Mouse (Mus musculus) heart, embryonic 11.5 days (tissue): ENCODE results near the gene Sh2d1b2. TPM values are rescaled to one million over a fixed set of nuclear protein-coding genes. Genes with fewer than 3 reads are reported as not detected.
"Not testable (repeated sequence)": the region's sequence is repeated elsewhere in the genome, so short reads cannot be mapped to it uniquely, and the experiment has no call there.

Experiments
- ATAC-seq: fragments of 200-750 bp; cut with Nextera tagmentation; replicated peaks from 2 replicates; pipeline ENCODE4 v1.8.0; 2017; ENCODE audit warnings: moderate library complexity; ENCODE audit not compliant: insufficient number of reproducible peaks, low FRiP score, low TSS enrichment
- H3K27ac ChIP-seq: fragments of 300-500 bp; sonication (generic); 2 replicates; pipeline ENCODE4 v1.5.1; 2014; ENCODE audit warnings: mild to moderate bottlenecking, low read depth, low read length
- H3K27me3 ChIP-seq: fragments of 300-500 bp; sonication (generic); 2 replicates; pipeline ENCODE4 v1.6.1; 2014; ENCODE audit warnings: mild to moderate bottlenecking, low read length, mixed read lengths; ENCODE audit not compliant: control insufficient read depth, insufficient read depth
- H3K36me3 ChIP-seq: fragments of 300-500 bp; sonication (generic); 2 replicates; pipeline ENCODE4 v1.6.1; 2014; ENCODE audit warnings: mild to moderate bottlenecking, low read length, moderate library complexity, mixed read lengths; ENCODE audit not compliant: control insufficient read depth, insufficient read depth
- H3K4me1 ChIP-seq: fragments of 300-500 bp; sonication (generic); 2 replicates; pipeline ENCODE4 v1.6.1; 2014; ENCODE audit warnings: low read length; ENCODE audit not compliant: control insufficient read depth, insufficient read depth
- H3K4me2 ChIP-seq: fragments of 300-500 bp; sonication (generic); 2 replicates; pipeline ENCODE4 v1.6.1; 2014; ENCODE audit warnings: mild to moderate bottlenecking, moderate library complexity
- H3K4me3 ChIP-seq: fragments of 300-500 bp; sonication (generic); 2 replicates; pipeline ENCODE4 v1.5.1; 2014; ENCODE audit warnings: low read depth, low read length
- H3K9ac ChIP-seq: fragments of 300-500 bp; sonication (generic); 2 replicates; pipeline ENCODE4 v1.6.1; 2014; ENCODE audit warnings: mild to moderate bottlenecking, low read depth, low read length, moderate library complexity
- H3K9me3 ChIP-seq: fragments of 300-500 bp; sonication (generic); replicated peaks from 2 replicates; pipeline ENCODE4 v1.6.1; 2016; ENCODE audit warnings: low read length; ENCODE audit not compliant: control insufficient read depth
- WGBS: fragments of 180-500 bp; shearing (Covaris S2); extraction: QIAGEN DNeasy Blood & Tissue Kit; methylation state at CpG from one replicate; pipeline ENCODE4 v1.1.7; 2014; ENCODE audit not compliant: insufficient replicate concordance; 5-methylcytosine and 5-hydroxymethylcytosine counted together
- polyA plus RNA-seq: library from polyadenylated mRNA; unstranded; fragments of >200 nt; fragmentation: Nextera tagmentation; extraction: Ambion mirVana; gene quantifications from 2 replicates; pipeline ENCODE4 v1.2.1, GENCODE M21; 2014

Gene Sh2d1b2
- not detected in 2 replicates for polyA plus RNA-seq

GRCm38 (mm10) chr1:170232688-170233087 lies at the start of gene Sh2d1b2:
Gene Sh2d1b2 (plus strand): TSS chr1:170232749.
- H3K36me3 ChIP-seq, H3K4me2 ChIP-seq, ATAC-seq, H3K4me3 ChIP-seq, H3K4me1 ChIP-seq, H3K27ac ChIP-seq, H3K9ac ChIP-seq, H3K27me3 ChIP-seq, H3K9me3 ChIP-seq: not testable (repeated sequence)
- 61% methylated on average over 5 of the region's 6 CpGs for WGBS

GRCm38 (mm10) chr1:170185137-170185536 lies 47.4 kb upstream of the Sh2d1b2 start:
- Histone ChIP-seq H3K27ac (no peak overlapping the region), H3K9ac (no peak overlapping the region), H3K4me2 (no peak overlapping the region), H3K27me3 (no peaks in the 10 kb centered on the region), H3K4me1 (no peaks in the 10 kb centered on the region), H3K9me3 (no peaks in the 10 kb centered on the region), H3K36me3 (no peaks in the 10 kb centered on the region), H3K4me3 (no peak overlapping the region)
- ATAC-seq: no peak
- 91% methylated on average over 3 of the region's 3 CpGs for WGBS

GRCm38 (mm10) chr1:170186531-170186930 lies 46.0 kb upstream of the Sh2d1b2 start:
- WGBS: 66% methylated on average over 5 of the region's 5 CpGs
- Histone ChIP-seq H3K9ac (no peak overlapping the region), H3K4me3 (no peak overlapping the region), H3K4me2 (no peak overlapping the region), H3K27ac (no peak overlapping the region), H3K27me3 (no peaks in the 10 kb centered on the region), H3K36me3 (no peaks in the 10 kb centered on the region), H3K9me3 (no peaks in the 10 kb centered on the region), H3K4me1 (no peaks in the 10 kb centered on the region)
- ATAC-seq: no peak

- H3K36me3 ChIP-seq: peaks cover 6% of the 10 kb centered on the region
- H3K27ac ChIP-seq: no peak overlapping the region
- WGBS: 69% methylated on average over 11 of the region's 11 CpGs
- no peak overlapping the region for H3K4me3 ChIP-seq
- H3K4me1 ChIP-seq: no peaks in the 10 kb centered on the region
- no peak overlapping the region for H3K4me2 ChIP-seq
- no peak for ATAC-seq
- H3K9ac ChIP-seq: no peak overlapping the region
- no peaks in the 10 kb centered on the region for H3K27me3 ChIP-seq
- H3K9me3 ChIP-seq: no peaks in the 10 kb centered on the region
These were observed 43.9 kb upstream of the Sh2d1b2 start for GRCm38 (mm10) chr1:170188601-170189000.

GRCm38 (mm10) chr1:170190225-170190624 lies 42.3 kb upstream of the Sh2d1b2 start:
- 47% methylated on average over 4 of the region's 4 CpGs for WGBS
- H3K4me2 ChIP-seq: no peak overlapping the region
- H3K9ac ChIP-seq: no peak overlapping the region
- H3K27ac ChIP-seq: no peak overlapping the region
- no peaks in the 10 kb centered on the region for H3K4me1 ChIP-seq
- no peaks in the 10 kb centered on the region for H3K27me3 ChIP-seq
- peaks cover 15% of the 10 kb centered on the region for H3K36me3 ChIP-seq
- no peaks in the 10 kb centered on the region for H3K9me3 ChIP-seq
- no peak overlapping the region for H3K4me3 ChIP-seq
- no peak for ATAC-seq

GRCm38 (mm10) chr1:170191925-170192324 lies 40.6 kb upstream of the Sh2d1b2 start:
- no peak overlapping the region for H3K9ac ChIP-seq
- no peak overlapping the region for H3K4me2 ChIP-seq
- H3K9me3 ChIP-seq: no peaks in the 10 kb centered on the region
- H3K4me3 ChIP-seq: no peak overlapping the region
- no peak overlapping the region for H3K27ac ChIP-seq
- 87% methylated on average over 1 of the region's 1 CpGs for WGBS
- no peak for ATAC-seq
- no peaks in the 10 kb centered on the region for H3K4me1 ChIP-seq
- H3K36me3 ChIP-seq: peaks cover 21% of the 10 kb centered on the region
- no peaks in the 10 kb centered on the region for H3K27me3 ChIP-seq

DNA sequence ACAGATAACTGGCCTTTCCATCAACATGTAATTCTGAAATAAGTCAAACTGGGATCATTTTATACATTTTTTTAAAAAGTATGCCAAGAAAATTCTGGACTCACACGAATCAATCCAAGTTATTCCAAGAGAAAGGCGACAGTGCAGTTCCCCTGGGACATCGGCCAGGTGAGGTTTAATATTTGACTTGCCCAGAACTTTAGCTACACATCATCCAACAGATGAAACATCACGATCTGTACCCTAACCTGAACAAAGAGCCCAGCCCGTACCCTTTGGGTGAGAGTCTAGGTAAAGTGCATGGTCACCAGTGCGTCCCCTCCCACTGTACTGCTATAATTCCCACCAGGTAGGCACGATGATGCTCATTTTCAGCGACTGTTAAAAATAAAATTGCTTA lies 36.3 kb upstream of the Sh2d1b2 start:
- H3K9me3 ChIP-seq: no peaks in the 10 kb centered on the region
- H3K27ac ChIP-seq: no peak overlapping the region
- no peak overlapping the region for H3K4me2 ChIP-seq
- peaks cover 29% of the 10 kb centered on the region for H3K36me3 ChIP-seq
- ATAC-seq: no peak
- no peaks in the 10 kb centered on the region for H3K4me1 ChIP-seq
- H3K9ac ChIP-seq: no peak overlapping the region
- no peak overlapping the region for H3K4me3 ChIP-seq
- H3K27me3 ChIP-seq: no peaks in the 10 kb centered on the region
- 95% methylated on average over 8 of the region's 8 CpGs for WGBS

- Histone ChIP-seq H3K4me2 (no peak overlapping the region), H3K27ac (no peak overlapping the region), H3K4me3 (no peak overlapping the region), H3K9me3 (no peaks in the 10 kb centered on the region), H3K36me3 (peaks cover 16% of the 10 kb centered on the region), H3K4me1 (no peaks in the 10 kb centered on the region), H3K9ac (no peak overlapping the region), H3K27me3 (no peaks in the 10 kb centered on the region)
- WGBS: 79% methylated on average over 3 of the region's 3 CpGs
- no peak for ATAC-seq
These were observed 32.2 kb upstream of the Sh2d1b2 start for GRCm38 (mm10) chr1:170200379-170200778.

- no peak overlapping the region for H3K9ac ChIP-seq
- H3K27me3 ChIP-seq: no peaks in the 10 kb centered on the region
- ATAC-seq: no peak
- peaks cover 2% of the 10 kb centered on the region; the same call in 1 of the 2 replicates for H3K9me3 ChIP-seq
- H3K4me1 ChIP-seq: no peaks in the 10 kb centered on the region
- H3K4me3 ChIP-seq: no peak overlapping the region
- peaks cover 27% of the 10 kb centered on the region for H3K36me3 ChIP-seq
- no peak overlapping the region for H3K27ac ChIP-seq
- H3K4me2 ChIP-seq: no peak overlapping the region
- WGBS: 86% methylated on average over 6 of the region's 6 CpGs
These were observed 26.2 kb upstream of the Sh2d1b2 start for GRCm38 (mm10) chr1:170206395-170206794.
